Mouse (Mus musculus): Measurements from ENCODE around the gene Gm7534.

Gm7534 gene

DNA sequence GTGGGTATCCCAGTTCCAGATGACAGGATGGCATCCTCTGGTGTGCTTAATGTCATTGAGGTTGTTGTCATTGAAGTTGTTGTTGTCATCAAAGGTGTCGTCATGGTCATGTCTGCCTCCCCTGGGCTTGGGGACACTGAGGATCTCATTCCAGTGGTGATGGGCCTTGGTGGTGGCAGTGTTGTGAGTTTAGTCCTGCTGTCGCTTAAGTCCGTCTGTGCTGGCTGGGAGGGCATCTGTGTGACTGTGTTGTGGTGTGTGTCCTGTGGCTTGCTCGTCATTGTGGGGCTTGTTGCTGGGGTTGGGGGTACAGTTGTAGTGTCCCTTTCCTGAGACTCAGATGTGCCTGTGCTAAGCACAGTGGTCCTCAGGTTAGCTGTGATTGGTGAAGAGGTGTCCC lies at the start of gene Gm7534:
Gene Gm7534, minus strand, starts transcription at position 101 of the 400 bp plus-strand sequence.
- in situ Hi-C loops (cut with MboI; ENCODE audit: unreplicated experiment in 2 of 2) = no loop called here

DNA sequence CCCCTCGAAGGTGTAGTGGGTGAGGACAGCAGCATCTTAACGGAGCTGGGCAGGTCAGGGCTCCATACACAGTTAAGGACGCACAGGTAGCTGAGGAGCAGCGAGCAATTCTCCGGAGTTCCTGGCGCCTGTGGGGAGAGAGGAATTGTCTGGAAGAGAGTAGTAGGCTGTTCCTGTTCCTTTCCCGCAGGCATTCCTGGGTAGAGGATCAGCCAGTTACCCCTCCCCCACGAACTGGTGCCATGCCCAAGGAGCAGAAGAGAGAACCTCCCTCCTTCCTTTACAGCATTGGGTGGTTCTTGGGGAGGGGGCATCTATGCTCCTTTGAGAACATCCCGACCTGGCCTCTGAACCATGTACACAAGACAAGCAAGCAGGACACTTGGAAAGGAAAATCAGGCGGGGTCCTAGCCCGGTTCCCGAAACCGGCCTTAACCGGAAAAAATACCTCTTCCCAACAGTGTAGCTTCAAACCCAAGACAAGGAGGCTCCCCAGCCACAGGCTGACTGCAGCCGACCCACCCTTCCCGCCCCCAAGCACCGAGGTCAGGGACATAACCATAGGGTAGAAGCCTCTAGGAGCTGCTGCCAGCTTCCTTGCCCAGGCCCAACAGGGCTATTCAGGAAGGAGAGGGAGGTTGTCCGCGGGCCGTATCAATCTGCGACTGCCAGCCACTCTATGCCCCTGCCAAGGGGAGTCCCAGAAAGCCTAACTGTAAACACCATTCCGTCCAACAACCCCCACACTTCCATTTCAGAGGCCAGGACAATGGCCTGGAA lies 49.5 kb upstream of the Gm7534 start:
- in situ Hi-C loops (cut with MboI; ENCODE audit: unreplicated experiment in 2 of 2) = no loop called here

GRCm38 (mm10) chr4:134251241-134252130 lies 48.7 kb upstream of the Gm7534 start:
- in situ Hi-C loops (cut with MboI; ENCODE audit: unreplicated experiment in 2 of 2) = no loop called here

DNA sequence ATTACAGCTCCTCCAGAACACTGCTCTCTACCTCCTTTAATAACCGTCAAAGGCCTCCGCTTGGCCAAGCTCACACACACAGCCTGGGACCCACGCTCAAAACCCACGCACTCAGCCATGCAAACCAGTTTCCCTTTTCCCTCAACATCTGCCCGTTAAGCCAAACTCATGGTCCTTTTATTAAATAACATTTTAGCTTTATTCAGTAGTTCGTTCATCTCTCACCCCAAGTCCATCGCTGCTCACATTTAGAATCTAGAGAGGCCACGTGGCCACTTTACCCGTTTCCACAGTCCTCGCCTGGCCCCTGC lies 48.1 kb upstream of the Gm7534 start:
- in situ Hi-C loops (cut with MboI; ENCODE audit: unreplicated experiment in 2 of 2) = no loop called here

DNA sequence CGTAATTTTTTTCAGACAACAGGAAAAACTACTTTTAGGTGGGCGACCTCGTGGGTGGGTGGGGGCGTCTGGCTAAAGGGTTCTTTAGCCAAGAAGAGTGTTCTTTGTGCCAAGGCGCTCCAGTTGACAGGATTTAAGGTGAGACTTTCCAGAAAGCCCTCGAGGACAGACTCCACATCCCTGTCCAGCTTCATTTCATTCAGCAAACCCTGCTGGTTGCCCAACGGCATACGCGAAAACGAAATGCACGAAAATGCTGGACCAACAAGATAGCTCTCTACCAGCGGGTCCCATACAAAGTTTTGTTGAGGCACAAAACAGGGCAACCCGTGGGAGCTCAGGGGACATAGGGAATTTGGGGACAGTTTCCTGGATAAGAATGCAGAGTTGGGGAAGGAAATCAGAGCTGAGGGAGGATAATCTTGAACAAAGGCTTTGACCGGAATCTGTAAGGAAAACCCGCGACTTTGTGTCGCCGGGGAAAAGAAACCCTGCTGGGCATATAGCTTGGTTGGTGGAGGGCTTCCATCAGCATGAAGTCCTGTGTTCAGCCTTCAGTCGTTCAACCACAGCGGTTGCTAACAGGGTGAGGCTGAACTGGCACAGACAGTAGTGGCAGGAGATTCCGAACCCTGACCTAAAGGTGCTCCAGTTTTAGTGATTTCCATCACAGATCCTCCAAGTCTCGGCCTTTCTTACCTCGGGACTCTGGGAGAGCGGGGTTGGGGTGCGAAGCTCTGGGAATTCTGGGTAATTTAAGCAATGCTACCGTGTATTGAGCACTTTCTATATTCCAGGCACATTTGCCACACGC lies 47.5 kb upstream of the Gm7534 start:
- in situ Hi-C loops (cut with MboI; ENCODE audit: unreplicated experiment in 2 of 2) = no loop called here

DNA sequence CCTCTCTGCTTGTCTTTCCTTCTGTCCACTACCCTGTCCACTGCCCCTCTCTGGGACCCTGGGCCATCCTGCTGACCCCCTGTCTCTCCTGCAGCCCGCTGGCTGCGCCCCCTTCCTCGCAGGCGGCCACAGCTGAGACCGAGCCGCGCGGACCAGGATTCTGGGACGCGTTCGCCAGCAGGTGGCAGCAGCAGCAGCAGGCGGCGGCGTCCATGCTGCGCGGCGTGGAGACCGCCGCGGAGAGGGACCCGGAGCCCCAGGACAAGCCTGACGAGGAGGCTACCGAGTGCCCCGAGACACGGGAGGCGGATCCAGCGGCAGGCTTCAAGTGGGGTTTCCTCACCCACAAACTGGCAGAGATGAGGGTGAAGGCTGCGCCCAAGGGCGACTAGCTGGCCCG lies 46.8 kb upstream of the Gm7534 start:
- in situ Hi-C loops (cut with MboI; ENCODE audit: unreplicated experiment in 2 of 2) = loop anchor here (5.0 to 10.0 kb wide), 4 partner anchors 43 to 212 kb away; partner anchors contain the start of gene Cep85 (in 2 of the 2)

GRCm38 (mm10) chr4:134246719-134247258 lies 44.0 kb upstream of the Gm7534 start, which contains the start of gene Gm30191:
TSS of gene Gm30191 (plus strand) at chr4:134246935.
- in situ Hi-C loops (cut with MboI; ENCODE audit: unreplicated experiment in 2 of 2) = loop anchor here (5.0 to 10.0 kb wide), 4 partner anchors 46 to 209 kb away; partner anchors contain the start of gene Cep85 (in 2 of the 2)

DNA sequence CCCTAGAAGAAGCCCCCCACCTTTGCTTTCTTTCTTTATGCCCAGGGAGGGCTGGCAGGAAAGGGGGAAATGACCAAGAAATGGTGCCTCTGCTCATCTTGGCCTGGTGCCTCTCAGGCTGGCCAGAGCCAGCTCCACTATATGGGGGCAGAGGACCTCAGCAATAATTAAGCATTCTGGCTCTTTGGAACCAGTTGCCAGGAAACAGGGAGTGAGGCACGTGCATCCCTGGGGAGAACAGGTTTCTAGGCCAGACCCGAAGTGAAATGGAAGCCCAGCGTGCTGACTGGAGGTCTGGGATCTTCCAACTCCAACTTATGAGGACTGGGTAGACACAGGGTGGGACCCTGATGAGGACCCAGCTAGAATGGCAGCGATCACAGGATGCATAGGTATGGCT lies 43.5 kb upstream of the Gm7534 start:
- in situ Hi-C loops (cut with MboI; ENCODE audit: unreplicated experiment in 2 of 2) = loop anchor here (5.0 to 10.0 kb wide), 4 partner anchors 46 to 209 kb away; partner anchors contain the start of gene Cep85 (in 2 of the 2)

DNA sequence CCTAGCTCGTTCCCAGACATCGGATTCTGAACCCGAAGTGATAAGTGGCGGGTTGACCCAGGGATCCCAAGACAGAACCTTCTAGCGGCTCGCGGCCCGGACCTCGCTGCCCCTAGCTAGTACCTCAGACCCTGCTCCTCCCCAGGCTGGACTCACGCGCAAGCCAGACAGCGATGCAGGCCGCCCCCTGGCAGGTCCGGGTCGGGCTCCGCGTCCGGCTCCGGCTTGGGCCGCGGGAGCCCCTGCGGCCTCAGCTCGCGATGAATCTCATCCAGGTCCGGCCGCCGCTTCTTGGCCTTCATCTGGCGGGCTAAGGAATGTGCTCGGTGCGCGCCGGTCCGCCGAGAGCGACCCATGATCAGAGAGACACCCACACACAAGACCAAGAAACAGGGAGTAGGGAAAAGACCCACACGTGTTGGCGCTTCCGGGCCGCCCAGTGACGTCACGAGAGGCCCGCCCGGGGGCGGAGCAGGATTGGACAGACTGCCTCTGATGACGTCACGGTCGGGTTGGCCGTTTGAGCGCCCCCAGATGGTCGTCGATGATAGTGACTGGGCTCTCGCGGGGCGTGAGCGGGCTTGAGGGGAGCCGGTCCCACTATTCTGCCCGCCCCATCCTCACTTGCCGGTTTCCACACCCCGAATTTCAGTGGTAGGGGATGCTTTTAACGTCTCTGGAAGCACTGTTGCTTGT lies 42.5 kb upstream of the Gm7534 start, which contains the start of gene Zfp593:
Gene Zfp593, minus strand, starts transcription at position 445 of the 696 bp plus-strand sequence.
- in situ Hi-C loops (cut with MboI; ENCODE audit: unreplicated experiment in 2 of 2) = loop anchor here (5.0 to 10.0 kb wide), 4 partner anchors 47 to 208 kb away; partner anchors contain the start of gene Cep85 (in 2 of the 2)

GRCm38 (mm10) chr4:134243516-134244250 lies 40.9 kb upstream of the Gm7534 start, which contains the start of gene E130218I03Rik:
TSS of gene E130218I03Rik (plus strand) at chr4:134243662.
- in situ Hi-C loops (cut with MboI; ENCODE audit: unreplicated experiment in 2 of 2) = loop anchor here in 1 of 2 experiments (10.0 kb wide), 1 partner anchor 59 kb away; the partner anchor contains the start of gene Cep85

DNA sequence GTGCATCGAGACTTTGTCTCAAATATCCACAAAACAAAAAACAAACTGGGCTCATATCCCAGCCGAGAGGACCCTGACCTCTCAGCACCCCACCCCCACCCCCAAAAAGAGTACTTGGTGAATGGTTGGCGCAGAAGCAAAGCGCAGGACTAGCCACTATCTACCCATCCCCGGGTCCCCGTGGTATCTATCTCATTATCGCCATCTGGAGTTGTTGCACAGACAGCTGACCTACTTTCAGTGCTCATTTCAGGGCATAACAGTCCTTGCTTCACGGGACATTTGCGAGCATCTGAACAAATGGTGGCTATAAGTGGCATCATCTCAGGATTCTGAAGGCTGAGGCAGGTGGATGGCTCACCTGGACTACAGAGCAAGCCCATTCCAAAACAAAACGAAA lies 35.9 kb upstream of the Gm7534 start:
- in situ Hi-C loops (cut with MboI; ENCODE audit: unreplicated experiment in 2 of 2) = no loop called here

- in situ Hi-C loops (cut with MboI; ENCODE audit: unreplicated experiment in 2 of 2) = no loop called here
Measured at GRCm38 (mm10) chr4:134238279-134238651, 35.5 kb upstream of the Gm7534 start, which contains the start of gene Cnksr1. TSS of gene Cnksr1 (minus strand) at chr4:134238399.

DNA sequence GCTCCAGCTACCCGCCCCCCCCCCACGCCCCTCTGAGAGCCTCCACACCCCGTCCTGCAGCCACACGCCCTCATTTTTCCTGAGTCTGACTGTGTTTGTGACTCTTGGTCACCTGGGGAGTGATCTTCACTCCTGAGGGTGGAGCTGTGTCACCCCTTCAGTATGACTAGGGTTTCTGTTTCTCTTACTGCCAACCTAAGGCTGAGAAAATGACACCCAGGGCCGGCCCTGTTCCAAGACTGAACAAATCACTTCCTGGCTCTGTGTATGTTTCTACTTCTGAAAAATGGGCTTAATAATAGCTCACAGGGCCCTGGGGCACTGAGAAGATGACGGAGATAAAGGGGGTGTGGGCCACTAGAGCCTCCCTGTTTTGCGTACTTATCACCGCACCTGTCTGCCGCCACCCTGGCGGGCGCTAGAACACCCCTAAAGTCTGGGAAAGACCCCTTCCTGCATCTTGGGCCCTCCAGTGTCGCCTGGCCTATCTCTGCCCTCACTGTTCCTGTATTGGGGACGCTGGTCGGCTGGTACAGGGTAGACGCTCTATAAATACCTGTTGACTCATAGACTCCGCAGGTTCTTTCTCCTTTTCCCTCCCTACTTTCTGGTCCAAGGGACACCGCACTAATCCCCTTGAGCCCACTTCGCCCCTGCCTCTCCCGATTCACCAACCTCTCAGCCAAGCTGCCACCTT lies 34.9 kb upstream of the Gm7534 start:
- in situ Hi-C loops (cut with MboI; ENCODE audit: unreplicated experiment in 2 of 2) = no loop called here

DNA sequence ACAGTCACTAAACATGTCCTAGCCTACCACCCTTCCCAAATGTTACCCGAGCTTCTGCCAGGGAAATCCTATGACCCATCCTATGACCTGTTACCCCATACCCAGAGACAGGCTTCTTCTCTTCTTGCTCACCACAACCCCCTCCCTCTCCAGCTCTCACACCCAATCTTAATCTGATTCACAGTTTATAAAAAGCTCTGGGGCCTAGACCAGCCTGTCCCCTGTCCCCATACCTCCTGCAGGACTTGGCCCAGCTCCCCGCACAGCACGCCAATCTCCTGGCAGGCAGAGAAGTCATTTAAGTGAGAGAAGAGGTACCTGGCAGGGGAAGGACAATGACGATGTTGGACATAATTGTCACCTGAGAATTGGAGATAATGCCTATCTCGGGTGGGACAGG lies 32.1 kb upstream of the Gm7534 start:
- in situ Hi-C loops (cut with MboI; ENCODE audit: unreplicated experiment in 2 of 2) = no loop called here

DNA sequence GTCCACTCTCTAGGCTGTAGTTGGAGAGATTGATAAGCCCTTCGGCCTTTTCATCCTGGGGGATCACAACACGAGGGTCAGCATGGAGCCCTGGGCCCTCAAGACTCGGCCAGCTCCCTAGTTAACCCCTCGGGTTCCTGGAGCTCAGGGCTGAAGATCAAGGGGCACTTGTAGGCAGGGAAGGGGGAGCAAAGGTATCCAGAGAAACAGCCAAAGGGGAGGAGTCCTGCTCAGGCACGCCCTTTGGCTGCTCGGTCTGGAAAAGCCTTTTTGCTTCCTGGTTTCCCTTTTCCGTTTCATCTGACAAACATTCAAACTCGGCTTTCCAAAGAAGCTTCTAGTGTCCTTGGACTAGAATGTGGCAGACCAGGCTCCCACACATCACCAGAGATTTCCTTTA lies 27.6 kb upstream of the Gm7534 start:
- in situ Hi-C loops (cut with MboI; ENCODE audit: unreplicated experiment in 2 of 2) = no loop called here

DNA sequence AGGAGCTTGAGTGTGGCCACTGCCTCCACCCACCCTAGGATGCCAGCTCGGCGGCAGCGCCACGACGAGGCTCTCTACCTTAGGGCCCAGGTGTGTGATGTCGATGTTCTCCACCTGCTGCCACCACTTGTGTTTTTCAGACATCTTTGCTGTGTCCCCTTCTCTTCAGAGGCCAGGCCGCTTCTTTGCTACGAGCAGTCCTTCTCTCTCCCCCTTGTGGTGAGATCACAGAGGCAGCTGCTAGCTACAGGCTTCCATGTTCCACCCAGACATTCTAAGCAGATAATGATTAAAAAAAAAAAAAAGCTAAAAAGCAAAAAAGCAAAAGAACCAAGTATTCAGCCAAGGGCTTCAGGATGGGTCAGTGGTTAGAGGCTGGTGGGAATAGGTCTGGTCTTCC lies 24.4 kb upstream of the Gm7534 start, which contains the start of gene Catsper4:
Gene Catsper4, minus strand, starts transcription at position 190 of the 400 bp plus-strand sequence.
- in situ Hi-C loops (cut with MboI; ENCODE audit: unreplicated experiment in 2 of 2) = no loop called here

DNA sequence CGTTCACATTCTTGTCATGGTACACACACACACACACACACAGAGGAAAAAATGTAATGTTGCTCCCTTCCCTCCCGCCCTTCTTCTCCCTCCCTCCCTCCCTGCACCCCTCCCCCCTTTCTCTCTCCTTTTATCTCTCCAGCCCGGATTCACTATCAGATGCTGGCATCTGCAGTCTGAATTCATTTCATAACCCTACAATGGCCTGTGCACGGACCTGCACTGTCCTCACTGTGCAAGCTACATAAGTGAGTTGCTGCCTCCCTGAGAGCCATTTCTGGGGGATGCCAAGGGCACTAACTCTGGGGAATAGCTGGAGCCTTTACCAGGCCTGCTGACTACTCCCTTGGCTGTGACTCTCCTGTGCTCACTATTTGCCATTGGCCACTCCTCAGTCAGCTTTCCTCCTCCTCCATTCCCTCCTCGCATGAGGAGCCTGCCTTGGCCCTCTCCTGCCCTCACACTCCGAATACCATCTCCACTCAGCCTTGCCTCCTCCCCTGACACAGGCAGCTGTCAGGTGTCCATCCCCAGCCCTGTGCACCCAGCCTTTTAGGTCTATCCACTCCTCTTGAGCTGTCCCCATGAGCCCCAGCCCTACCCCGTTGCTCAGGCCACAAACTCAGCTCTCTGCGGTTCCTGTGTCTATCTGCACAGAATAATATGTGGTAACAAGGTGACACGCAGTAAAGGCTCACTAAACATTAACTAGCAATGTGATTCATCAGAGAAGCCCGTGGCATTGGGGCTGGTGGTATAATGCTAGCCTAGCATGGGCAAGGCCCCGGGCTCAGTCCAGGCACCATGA lies 20.2 kb upstream of the Gm7534 start:
- in situ Hi-C loops (cut with MboI; ENCODE audit: unreplicated experiment in 2 of 2) = no loop called here

Data from v-Abl transformed pro-B cells (cell line).